Mouse (Mus musculus): ENCODE data around the gene C2cd4c. TPM values are rescaled to one million over a fixed set of nuclear protein-coding genes. Genes with fewer than 3 reads are reported as not detected.

Gene C2cd4c
- under 1 TPM; 0.12 to 0.31 (median 0.17) TPM for total RNA-seq (2022)

GRCm38 (mm10) chr10:79613578-79614304 is at the start of gene C2cd4c:
TSS of gene C2cd4c (minus strand) at chr10:79614025.
- no peak for DNase-seq

DNA sequence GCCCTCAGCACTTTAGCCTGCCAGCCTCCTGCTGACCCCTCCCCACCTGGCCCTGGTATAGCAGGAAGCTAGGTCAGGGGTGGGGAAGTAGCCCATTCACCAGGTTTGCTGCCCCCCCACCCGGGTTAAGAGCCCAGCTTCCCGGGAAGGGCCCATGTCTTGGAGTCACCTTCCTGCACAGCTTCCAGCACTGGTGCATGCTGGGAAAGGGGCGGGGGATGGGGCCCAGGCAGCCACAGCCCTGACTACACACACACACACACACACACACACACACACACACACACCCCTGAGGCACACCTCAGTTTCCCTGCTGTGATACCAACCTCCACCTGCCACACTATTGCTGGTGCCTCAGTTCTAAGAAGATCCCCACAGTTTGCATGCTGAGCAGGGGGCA is 48.0 kb upstream of the C2cd4c start:
- no peak for DNase-seq

GRCm38 (mm10) chr10:79660298-79660697 is 46.5 kb upstream of the C2cd4c start:
- no peak for DNase-seq

DNA sequence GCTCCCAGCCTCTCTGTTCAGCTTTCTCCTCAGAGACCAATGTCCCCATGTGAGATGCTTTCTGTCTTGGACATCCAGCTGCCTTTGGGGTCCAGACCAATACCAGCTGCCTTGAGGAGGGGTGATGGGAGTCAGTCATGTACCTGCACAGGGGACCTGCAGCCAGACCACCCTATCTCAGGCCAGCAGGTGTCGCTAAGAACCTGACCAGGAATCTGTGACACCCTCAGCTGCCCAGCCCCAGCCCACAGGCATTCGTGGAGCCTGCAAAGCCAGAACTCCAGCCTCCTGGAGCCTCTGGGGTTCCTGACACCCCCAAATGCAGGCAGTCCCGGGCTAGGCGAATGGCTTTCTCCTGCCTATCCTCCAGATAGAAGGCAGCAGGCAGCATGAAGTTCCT is 45.0 kb upstream of the C2cd4c start:
- no peak for DNase-seq

GRCm38 (mm10) chr10:79654946-79655395 is 41.1 kb upstream of the C2cd4c start:
- no peak for DNase-seq

DNA sequence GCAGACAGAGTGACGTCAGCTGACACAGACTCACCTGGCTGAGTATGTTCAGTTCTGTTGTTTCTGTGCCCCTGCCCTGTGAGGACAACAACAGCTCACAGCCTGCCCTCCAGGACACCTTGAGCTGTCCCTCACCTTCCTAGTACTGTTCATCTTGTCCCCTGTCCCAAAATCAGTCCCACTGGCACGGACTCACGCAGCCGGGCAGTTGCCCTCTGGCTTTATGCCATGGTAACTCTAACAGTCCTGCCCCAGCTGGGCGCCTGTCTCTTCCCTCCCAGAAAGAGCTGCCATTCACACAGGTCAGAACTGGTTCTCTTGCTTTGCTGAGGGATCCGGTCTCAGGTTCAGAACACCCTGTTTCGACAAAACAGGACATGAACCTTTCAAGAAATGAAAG is 39.0 kb upstream of the C2cd4c start:
- no peak for DNase-seq

DNA sequence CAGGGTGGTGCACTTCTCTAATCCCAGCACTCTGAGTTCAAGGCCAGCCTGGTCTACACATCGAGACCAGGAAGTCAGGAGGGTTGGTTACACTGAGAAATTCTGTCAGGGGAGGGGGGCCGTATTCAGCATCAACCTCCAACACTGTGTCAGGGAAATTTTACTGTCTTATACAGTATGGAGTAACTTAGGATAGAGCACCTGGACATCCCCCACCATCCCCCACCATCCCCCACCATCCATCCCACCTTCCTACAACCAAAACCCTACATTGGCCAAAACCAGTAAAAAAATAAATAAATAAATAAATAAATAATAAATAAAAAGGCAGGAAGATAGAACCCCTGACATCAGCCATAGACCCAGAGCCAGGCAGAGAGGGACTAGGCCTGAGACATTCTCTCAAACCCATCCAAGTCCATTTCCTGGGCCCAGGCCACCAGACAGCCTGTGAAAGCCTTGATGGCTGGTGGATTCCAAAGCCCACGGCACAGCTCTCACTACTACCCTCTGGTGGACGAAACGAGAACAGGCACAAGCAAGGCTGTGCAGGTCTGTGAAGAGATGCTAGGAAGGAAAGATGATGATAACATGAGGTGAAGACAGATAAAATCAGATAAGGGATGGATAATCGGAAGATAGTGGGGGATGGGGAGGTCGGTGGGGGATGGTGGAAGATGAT is 35.4 kb upstream of the C2cd4c start:
- DNase-seq = no peak

DNA sequence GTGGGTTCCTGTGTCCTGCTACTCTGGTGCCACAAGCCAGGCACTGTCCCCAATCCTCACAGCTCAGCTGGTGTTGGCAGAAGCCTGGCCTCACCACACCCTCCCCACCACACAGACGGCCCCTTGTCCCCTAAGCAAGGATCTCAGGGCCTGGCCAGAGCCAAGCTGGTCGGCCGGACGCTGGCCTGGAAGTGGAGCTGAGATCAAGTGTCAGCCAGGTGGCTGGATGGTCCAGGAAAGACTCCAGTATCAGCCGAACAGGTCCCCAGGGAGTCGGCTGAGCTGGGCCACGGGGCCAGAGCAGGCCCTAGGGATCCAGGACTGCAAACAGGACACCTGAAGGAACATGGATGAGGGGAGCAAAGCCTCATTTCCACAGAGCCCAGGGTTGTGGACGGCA is 31.9 kb upstream of the C2cd4c start, which contains the start of gene Odf3l2:
TSS of gene Odf3l2 (minus strand) at position 28 of the 400 bp plus-strand sequence.
- DNase-seq = no peak

DNA sequence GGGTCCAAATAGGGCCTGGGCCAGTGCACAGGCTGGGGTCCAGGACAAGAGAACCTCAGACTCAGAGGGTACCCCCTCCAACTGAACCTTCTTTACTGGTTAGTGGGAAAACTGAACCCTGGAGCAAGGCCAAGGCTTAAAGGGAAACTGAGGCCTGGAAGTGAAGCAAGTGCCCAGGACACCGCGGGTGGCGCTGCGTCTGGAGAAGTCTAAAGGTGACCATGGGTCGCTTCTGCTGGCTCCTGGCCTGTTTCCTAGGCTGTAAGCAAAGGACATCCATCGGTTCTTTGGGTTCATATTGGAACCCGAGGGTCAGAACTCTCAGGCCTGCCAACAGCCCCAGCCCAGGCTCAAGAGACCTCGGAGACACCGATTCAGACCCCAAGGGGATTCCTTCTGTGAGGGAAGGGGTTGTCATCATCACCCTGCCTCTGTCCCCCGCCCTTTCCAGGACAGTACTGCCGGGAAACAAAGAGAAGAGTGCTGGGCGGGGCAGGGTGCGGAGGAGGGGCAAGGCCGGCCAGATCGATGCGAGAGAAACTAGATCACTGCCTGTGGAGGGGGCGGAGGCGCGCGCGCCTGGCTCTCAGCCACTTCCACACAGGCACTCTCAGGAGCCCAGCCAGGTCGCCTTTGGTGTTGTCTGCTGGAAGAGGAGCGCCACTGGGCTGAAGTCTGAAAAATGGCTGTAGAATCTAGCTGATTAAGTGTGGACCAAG is 24.8 kb upstream of the C2cd4c start:
- DNase-seq = no peak

- DNase-seq = no peak
These were observed 23.6 kb upstream of the C2cd4c start, which contains the start of gene Shc2 for GRCm38 (mm10) chr10:79637128-79638110. TSS of gene Shc2 (minus strand) at chr10:79637918.

DNA sequence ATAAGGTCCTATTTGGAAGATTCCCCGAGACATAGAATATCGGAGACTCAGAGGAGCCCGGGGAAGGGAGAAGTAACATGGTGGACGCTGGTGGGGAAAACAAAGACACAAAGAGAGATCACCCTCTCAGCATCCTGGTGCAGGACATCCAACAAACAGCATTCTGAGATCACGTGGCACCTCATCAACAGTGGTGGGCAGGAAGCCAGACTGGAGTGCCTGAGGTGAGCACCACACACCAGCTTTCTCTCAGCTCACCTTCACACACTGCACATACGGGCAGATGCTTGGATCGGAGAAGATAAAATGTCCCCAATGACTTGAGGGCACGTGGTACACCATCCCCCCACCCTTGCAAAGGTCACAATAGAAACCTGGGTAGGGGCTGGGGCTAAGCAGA is 22.5 kb upstream of the C2cd4c start:
- no peak for DNase-seq

DNA sequence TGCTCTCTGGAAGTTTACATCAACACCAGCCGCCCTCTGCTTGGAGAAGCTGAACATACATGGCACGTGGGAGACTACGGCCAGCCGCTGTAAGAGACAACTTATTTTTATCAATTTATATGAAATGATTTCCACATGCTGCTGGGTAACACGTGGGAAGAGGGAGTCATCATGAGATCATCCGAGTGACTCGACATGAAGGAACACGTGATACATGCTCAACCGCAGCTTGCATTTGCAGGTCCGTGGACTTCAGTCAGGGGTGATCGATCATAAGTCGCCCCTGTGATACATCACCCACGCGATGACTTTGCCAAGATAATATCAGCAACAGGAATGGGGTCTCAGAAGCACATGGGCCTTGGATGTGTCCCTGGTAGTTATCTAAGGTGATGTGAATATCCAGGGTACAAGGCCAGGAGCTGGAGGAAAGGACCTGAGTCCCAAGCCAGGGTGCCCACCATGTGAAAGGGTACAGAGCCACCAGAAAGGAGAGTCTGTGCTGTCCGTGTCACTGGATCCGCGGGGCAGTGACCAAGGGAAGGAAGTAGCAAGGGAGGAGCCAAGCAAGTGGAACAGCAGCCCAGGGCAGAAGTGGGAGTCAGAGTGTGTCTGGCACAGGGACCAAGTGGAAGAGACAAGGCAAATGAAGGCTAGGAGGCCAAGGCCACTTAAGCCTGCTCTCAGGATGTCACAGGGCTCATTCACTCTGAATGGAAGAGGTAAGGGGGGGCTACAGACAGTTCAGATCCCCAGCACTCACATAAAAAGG is 19.4 kb upstream of the C2cd4c start:
- peak; percentile 41 for DNase-seq

GRCm38 (mm10) chr10:79631432-79631831 is 17.6 kb upstream of the C2cd4c start:
- DNase-seq = no peak

GRCm38 (mm10) chr10:79628377-79628776 is 14.6 kb upstream of the C2cd4c start:
- no peak for DNase-seq

- no peak for DNase-seq
These were observed 12.3 kb upstream of the C2cd4c start for GRCm38 (mm10) chr10:79626156-79626555.

DNA sequence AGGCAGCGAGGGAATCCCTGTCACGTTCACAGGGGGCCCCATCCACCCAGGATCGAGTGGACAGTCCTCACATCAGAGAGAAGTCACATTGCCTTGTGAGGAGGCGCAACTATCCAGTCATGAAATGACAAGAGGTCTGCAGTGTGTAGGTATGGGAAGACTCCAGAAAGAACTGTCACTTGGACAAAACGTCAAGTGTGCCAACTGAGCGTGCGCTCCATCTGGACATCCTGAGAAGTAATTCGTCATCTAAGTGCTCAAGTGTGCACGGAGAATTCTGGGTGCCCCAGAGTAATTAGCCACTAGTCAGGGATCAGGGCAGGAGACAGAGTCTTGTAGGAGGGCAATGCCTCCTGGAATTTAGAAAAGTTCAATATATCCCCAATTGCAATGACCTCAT is 11.6 kb upstream of the C2cd4c start:
- DNase-seq = no peak

DNA sequence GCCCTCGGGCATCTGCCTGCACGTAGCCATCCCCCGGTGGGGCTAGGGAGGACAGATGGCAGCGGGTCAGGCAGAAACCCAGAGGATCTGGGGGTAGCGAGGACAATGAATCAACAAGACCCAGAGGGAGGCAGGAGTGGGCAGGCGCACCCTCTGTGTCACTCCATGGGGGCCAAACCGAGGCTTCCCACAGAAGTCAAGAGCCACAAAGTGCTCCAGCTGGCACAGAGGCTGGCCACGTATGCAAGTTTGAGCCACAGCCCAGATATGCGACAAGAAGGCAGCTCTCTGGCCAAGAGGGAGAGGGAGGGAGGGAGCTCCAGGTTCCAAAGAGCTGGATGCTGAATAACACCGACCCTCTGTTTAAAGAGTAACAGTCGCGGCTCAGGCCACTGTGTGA is 10.1 kb upstream of the C2cd4c start:
- DNase-seq = no peak

- DNase-seq = no peak
These were observed 2.6 kb upstream of the C2cd4c start for GRCm38 (mm10) chr10:79616376-79616775.

DNA sequence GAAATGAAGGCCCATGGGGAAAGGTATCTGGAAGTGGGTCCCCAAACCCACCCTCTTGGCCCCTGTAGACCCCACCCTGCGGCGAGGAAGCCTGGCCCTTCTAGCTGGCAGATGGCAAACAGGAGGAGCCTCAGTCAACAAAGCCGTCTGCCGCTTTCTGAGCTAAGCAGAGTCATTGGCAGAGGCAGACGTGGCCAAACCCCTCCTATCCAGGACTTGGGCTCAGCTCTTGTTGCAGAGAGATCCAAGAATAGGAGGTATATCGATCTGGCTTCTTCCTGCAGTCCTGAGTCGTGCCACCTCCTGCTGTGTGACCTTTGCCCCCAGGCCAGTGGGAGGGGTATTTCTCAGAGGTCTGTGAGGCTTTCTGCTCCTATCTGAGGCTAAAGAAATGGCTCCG is 2.0 kb upstream of the C2cd4c start:
- DNase-seq = no peak

- no peak for DNase-seq
These were observed 449 bp upstream of the C2cd4c start for GRCm38 (mm10) chr10:79614305-79614643.
